11 mouse cellular contexts compared by ENCODE assay signal in the genomic region with DNA sequence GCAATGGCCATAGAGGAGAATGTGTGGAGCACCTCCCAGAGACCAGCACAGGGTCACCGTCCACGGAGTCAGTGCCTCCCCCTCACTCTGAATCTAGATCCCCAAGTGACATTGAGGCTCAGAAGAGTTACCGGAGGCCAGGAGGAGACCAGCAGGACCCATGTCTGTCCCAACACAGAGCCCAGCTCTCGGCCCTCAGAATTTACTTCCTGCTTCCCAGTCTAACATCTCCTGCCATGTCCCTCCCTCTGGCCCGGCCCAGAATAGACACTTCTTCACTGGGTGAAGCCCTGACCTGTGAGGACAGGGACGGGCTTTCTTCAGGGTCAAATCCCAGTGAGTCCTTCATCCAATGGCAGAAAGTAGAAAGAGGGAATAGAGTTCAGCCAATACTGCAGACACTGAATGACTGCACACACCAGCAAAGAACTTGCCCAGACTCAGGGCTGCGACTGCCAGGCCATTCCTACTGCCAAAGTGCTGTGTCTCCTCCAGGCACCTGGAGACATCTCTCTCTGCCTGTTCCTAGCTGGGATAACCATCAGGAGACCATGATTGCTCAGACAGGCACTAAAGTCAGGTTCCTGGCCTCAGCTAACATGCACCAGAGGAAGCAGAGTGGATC. TPM values are rescaled to one million over a fixed set of nuclear protein-coding genes. Genes with fewer than 3 reads are reported as not detected.
DNase-seq lines count a peak whose midpoint lies in the region; ATAC-seq lines count a peak whose summit lies in the region.
"Had no signal": no experiment of that assay in that cellular context is flagged by ENCODE, and none has a peak within 500 bp of the region (broad histone marks: within the 10 kb centered on the region; RNA-seq: fewer than 3 reads in every experiment).

No protein-coding gene starts in this region.

- no peaks in the 10 kb centered on the region for H3K9me3 ChIP-seq in heart, embryonic 10.5 days
- H3K9me3 ChIP-seq in kidney, embryonic 14.5 days (ENCODE audit: control insufficient read depth, low read length): no peaks in the 10 kb centered on the region
- H3K9me3 ChIP-seq in hindbrain, embryonic 12.5 days (replicated peaks): no peaks in the 10 kb centered on the region
- H3K9me3 ChIP-seq in limb, embryonic 12.5 days: no peaks in the 10 kb centered on the region
- H3K9me3 ChIP-seq: liver, embryonic 15.5 days had no signal

- no peak for DNase-seq in heart, embryonic 10.5 days (ENCODE audit: low spot score)
- DNase-seq in heart, postnatal 4 days: no peak
- no peak for DNase-seq in kidney, postnatal 4 days
- no peak for DNase-seq in cerebellum, adult 11-12 months
- DNase-seq in cerebellum, adult 9-10 months: no peak
- DNase-seq: adrenal gland, postnatal 25 days; lung, postnatal 4 days had no signal

- H3K4me2 ChIP-seq in kidney, embryonic 14.5 days (replicated peaks; ENCODE audit: low read depth, low read length): no peak overlapping the region
- no peak overlapping the region for H3K4me2 ChIP-seq in hindbrain, embryonic 12.5 days (replicated peaks)
- no peak overlapping the region for H3K4me2 ChIP-seq in limb, embryonic 12.5 days
- H3K4me2 ChIP-seq: liver, embryonic 15.5 days had no signal

- H3K36me3 ChIP-seq in heart, embryonic 10.5 days: no peaks in the 10 kb centered on the region
- H3K36me3 ChIP-seq in kidney, embryonic 14.5 days (ENCODE audit: control insufficient read depth, insufficient read depth, low read length): no peaks in the 10 kb centered on the region
- no peaks in the 10 kb centered on the region for H3K36me3 ChIP-seq in hindbrain, embryonic 12.5 days
- H3K36me3 ChIP-seq in limb, embryonic 12.5 days: no peaks in the 10 kb centered on the region
- H3K36me3 ChIP-seq: liver, embryonic 15.5 days had no signal

- peaks cover 75% of the 10 kb centered on the region for H3K4me1 ChIP-seq in heart, embryonic 10.5 days
- H3K4me1 ChIP-seq in kidney, embryonic 14.5 days (ENCODE audit: control insufficient read depth, insufficient read depth, low read length): peaks cover 24% of the 10 kb centered on the region
- peaks cover 32% of the 10 kb centered on the region for H3K4me1 ChIP-seq in hindbrain, embryonic 12.5 days
- H3K4me1 ChIP-seq in limb, embryonic 12.5 days (replicated peaks): peaks cover 63% of the 10 kb centered on the region

- 64% methylated on average over 7 of the region's 7 CpGs for WGBS in heart, embryonic 10.5 days
- 64% methylated on average over 7 of the region's 7 CpGs for WGBS in kidney, embryonic 14.5 days
- whole genome bisulfite sequencing in hindbrain, embryonic 12.5 days: 86% methylated on average over 7 of the region's 7 CpGs
- 77% methylated on average over 7 of the region's 7 CpGs for WGBS in limb, embryonic 12.5 days

- 0 out of 2 replicates have a peak, but pooled peaks cover 6% of the 10 kb centered on the region for H3K27me3 ChIP-seq in heart, embryonic 10.5 days (ENCODE audit: insufficient read depth, poor library complexity, severe bottlenecking)
- no peaks in the 10 kb centered on the region for H3K27me3 ChIP-seq in kidney, embryonic 14.5 days (ENCODE audit: control insufficient read depth, insufficient read depth, low read length)
- peaks cover 9% of the 10 kb centered on the region for H3K27me3 ChIP-seq in hindbrain, embryonic 12.5 days
- no peaks in the 10 kb centered on the region for H3K27me3 ChIP-seq in limb, embryonic 12.5 days
- H3K27me3 ChIP-seq: liver, embryonic 15.5 days had no signal

- H3K4me3 ChIP-seq in heart, embryonic 10.5 days: no peak overlapping the region
- H3K4me3 ChIP-seq in kidney, embryonic 14.5 days (ENCODE audit: low read length): no peak overlapping the region
- no peak overlapping the region for H3K4me3 ChIP-seq in hindbrain, embryonic 12.5 days
- no peak overlapping the region for H3K4me3 ChIP-seq in limb, embryonic 12.5 days (replicated peaks)
- H3K4me3 ChIP-seq: liver, embryonic 15.5 days had no signal

- no peak for ATAC-seq in kidney, embryonic 14.5 days (ENCODE audit: low FRiP score, low TSS enrichment)
- no peak for ATAC-seq in hindbrain, embryonic 12.5 days (ENCODE audit: low FRiP score)
- no peak for ATAC-seq in limb, embryonic 12.5 days (ENCODE audit: insufficient number of reproducible peaks, insufficient read depth, low FRiP score, low TSS enrichment, low read depth)

- H3K9ac ChIP-seq in kidney, embryonic 14.5 days (ENCODE audit: low read depth, low read length): no peak overlapping the region; the same call in 1 of the 2 replicates
- peak overlapping the region; percentile 8; the same call in 1 of the 2 replicates for H3K9ac ChIP-seq in hindbrain, embryonic 12.5 days
- H3K9ac ChIP-seq in limb, embryonic 12.5 days (replicated peaks): no peak overlapping the region
- H3K9ac ChIP-seq: liver, embryonic 15.5 days had no signal

- peak overlapping the region; percentile 87 for H3K27ac ChIP-seq in heart, embryonic 10.5 days
- 0 out of 2 replicates have a peak overlapping the region, but pooled peaks have one; percentile 37 for H3K27ac ChIP-seq in kidney, embryonic 14.5 days (ENCODE audit: low read depth, low read length)
- H3K27ac ChIP-seq in hindbrain, embryonic 12.5 days: peak overlapping the region; percentile 55; the same call in 1 of the 2 replicates
- peak overlapping the region; percentile 37; the same call in 1 of the 2 replicates for H3K27ac ChIP-seq in limb, embryonic 12.5 days
- H3K27ac ChIP-seq: liver, embryonic 15.5 days had no signal

RNA-seq across cellular contexts. Expression of a gene that starts 29.3 kb away (rescaled TPM):
- polyA plus RNA-seq in heart, embryonic 10.5 days (2016; fragmentation: Nextera tagmentation; extraction: Ambion mirVana): 6.9 and 12.2 TPM in 2 replicates
- total RNA-seq in heart, postnatal 4 days (2021): 10 to 100 TPM; 18.1 TPM
- 7.1 and 10.3 TPM in 2 replicates for polyA plus RNA-seq in kidney, embryonic 14.5 days (2014; fragmentation: Nextera tagmentation; extraction: Ambion mirVana)
- 17.2 and 17.5 TPM in 2 replicates for polyA plus RNA-seq in hindbrain, embryonic 12.5 days (2016; fragmentation: Nextera tagmentation; extraction: Ambion mirVana)
- 16.9 and 18.1 TPM in 2 replicates for polyA plus RNA-seq in limb, embryonic 12.5 days (2016; fragmentation: Nextera tagmentation; extraction: Ambion mirVana)

Comparison
In these comparisons a context has a peak if more than half of its experiments do, and no peak if none do; other contexts are left out.
1. H3K27ac ChIP-seq: peak in every context shown above with its lines; median percentile 87 in heart, embryonic 10.5 days; 55 in hindbrain, embryonic 12.5 days; 37 in kidney, embryonic 14.5 days; 37 in limb, embryonic 12.5 days.